In the genomic region with DNA sequence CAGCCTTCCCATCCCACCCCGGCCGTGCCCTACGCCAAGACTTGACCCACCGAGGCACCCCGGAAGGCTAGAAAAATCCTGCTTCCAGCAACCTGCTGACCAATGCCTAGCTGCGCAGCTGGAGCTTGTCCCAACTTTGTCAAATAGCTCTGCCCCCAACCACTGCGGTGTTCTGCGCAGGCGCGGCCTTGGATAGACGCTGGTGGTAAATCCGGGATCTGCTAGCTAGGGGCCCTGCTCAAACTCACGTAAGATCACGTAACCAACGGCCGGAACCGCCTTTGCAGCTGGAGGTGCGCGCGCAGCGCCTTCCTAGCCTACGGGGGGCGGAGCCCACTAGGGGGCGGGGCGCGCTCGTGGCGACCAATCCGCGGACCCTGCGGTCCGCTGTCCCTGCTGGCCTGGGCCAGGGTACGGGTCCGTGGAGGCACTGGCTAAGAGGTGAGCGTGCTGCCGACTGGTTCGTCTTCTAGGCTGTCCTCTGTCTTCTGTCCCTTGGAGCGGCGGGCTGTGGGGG, we compare ENCODE assay signal across 8 mouse cellular contexts. TPM values are rescaled to one million over a fixed set of nuclear protein-coding genes. Genes with fewer than 3 reads are reported as not detected.
DNase-seq lines count a peak whose midpoint lies in the region; ATAC-seq and TF ChIP-seq lines count a peak whose summit lies in the region.

A gene (plus strand): TSS at position 249 of the 517 bp plus-strand sequence.

- peaks cover 36% of the 10 kb centered on the region for H3K4me1 ChIP-seq in bone marrow macrophage, adult 2 months (ENCODE audit: control insufficient read depth, insufficient read depth, low read length)
- peaks cover 8% of the 10 kb centered on the region for H3K4me1 ChIP-seq in embryonic fibroblast, embryonic 13.5 days (ENCODE audit: control insufficient read depth, insufficient read depth, low read length)
- peaks cover 30% of the 10 kb centered on the region for H3K4me1 ChIP-seq in kidney, embryonic 14.5 days (ENCODE audit: control insufficient read depth, insufficient read depth, low read length)
- H3K4me1 ChIP-seq in limb, embryonic 15.5 days: peaks cover 35% of the 10 kb centered on the region

- H3K27me3 ChIP-seq in kidney, embryonic 14.5 days (ENCODE audit: control insufficient read depth, insufficient read depth, low read length): no peaks in the 10 kb centered on the region
- H3K27me3 ChIP-seq in limb, embryonic 15.5 days: no peaks in the 10 kb centered on the region

- H3K36me3 ChIP-seq in kidney, embryonic 14.5 days (ENCODE audit: control insufficient read depth, insufficient read depth, low read length): peaks cover 28% of the 10 kb centered on the region
- peaks cover 35% of the 10 kb centered on the region for H3K36me3 ChIP-seq in limb, embryonic 15.5 days

- peak within 1 kb of the TSS; percentile 79 for H3K9ac ChIP-seq in kidney, embryonic 14.5 days (ENCODE audit: low read depth, low read length)
- H3K9ac ChIP-seq in limb, embryonic 15.5 days: peak within 1 kb of the TSS; percentile 78

- peak; percentile 95 for ATAC-seq in kidney, embryonic 14.5 days (ENCODE audit: low FRiP score, low TSS enrichment)
- peak; percentile 94 for ATAC-seq in limb, embryonic 15.5 days (ENCODE audit: insufficient number of reproducible peaks, low FRiP score, low TSS enrichment, low read depth)

- no peak for TF ChIP-seq POLR2A in bone marrow macrophage, adult 2 months (IDR thresholded peaks at IDR 0.05; ENCODE audit: borderline replicate concordance, low read depth, low read length)
- peak; percentile 94 for TF ChIP-seq POLR2A in embryonic fibroblast, embryonic 13.5 days (IDR thresholded peaks at IDR 0.05; ENCODE audit: low read depth, low read length)

- peak; percentile 97 for DNase-seq in A20 (ENCODE audit: low read depth, low spot score)
- DNase-seq in heart, adult 9 months (ENCODE audit: low spot score in 2 of 2): peak; percentile 99 to 100
- peak; percentile 89 to 95 for DNase-seq in monocyte, adult 2 months (ENCODE audit: low read depth in 1 of 2, low spot score in 2 of 2)
- peak; percentile 97 to 98 for DNase-seq in spleen, postnatal 36 days (ENCODE audit: low spot score in 2 of 2)

- peak within 1 kb of the TSS; percentile 63 for H3K4me2 ChIP-seq in kidney, embryonic 14.5 days (replicated peaks; ENCODE audit: low read depth, low read length)
- peak within 1 kb of the TSS; percentile 84 for H3K4me2 ChIP-seq in limb, embryonic 15.5 days

- H3K4me3 ChIP-seq in bone marrow macrophage, adult 2 months (ENCODE audit: insufficient read depth, low read length): peak within 1 kb of the TSS; percentile 84
- H3K4me3 ChIP-seq in embryonic fibroblast, embryonic 13.5 days (ENCODE audit: insufficient read depth, low read length): peak within 1 kb of the TSS; percentile 80
- peak within 1 kb of the TSS; percentile 73 for H3K4me3 ChIP-seq in kidney, embryonic 14.5 days (ENCODE audit: low read length)
- peak within 1 kb of the TSS; percentile 76 for H3K4me3 ChIP-seq in limb, embryonic 15.5 days

- peak within 1 kb of the TSS; percentile 80 for H3K27ac ChIP-seq in bone marrow macrophage, adult 2 months (ENCODE audit: insufficient read depth, low read depth, low read length)
- peak within 1 kb of the TSS; percentile 63 for H3K27ac ChIP-seq in embryonic fibroblast, embryonic 13.5 days (ENCODE audit: insufficient read depth, low read length)
- H3K27ac ChIP-seq in kidney, embryonic 14.5 days (ENCODE audit: low read depth, low read length): peak within 1 kb of the TSS; percentile 90
- peak within 1 kb of the TSS; percentile 91 for H3K27ac ChIP-seq in limb, embryonic 15.5 days

- H3K9me3 ChIP-seq in kidney, embryonic 14.5 days (ENCODE audit: control insufficient read depth, low read length): no peaks in the 10 kb centered on the region
- H3K9me3 ChIP-seq in limb, embryonic 15.5 days: no peaks in the 10 kb centered on the region

- under 1% methylated on average over 36 of the region's 39 CpGs for WGBS in kidney, embryonic 14.5 days
- under 1% methylated on average over 39 of the region's 39 CpGs for WGBS in limb, embryonic 15.5 days

- TF ChIP-seq CTCF in bone marrow macrophage, adult 2 months (IDR thresholded peaks at IDR 0.05; ENCODE audit: low read depth, low read length): no peak
- TF ChIP-seq CTCF in embryonic fibroblast, embryonic 13.5 days (IDR thresholded peaks at IDR 0.05; ENCODE audit: borderline replicate concordance, insufficient read depth, low read length): no peak

RNA-seq across cellular contexts. Expression of the gene that starts here (rescaled TPM):
- polyA plus RNA-seq in bone marrow macrophage, adult 2 months (2012; ENCODE audit: insufficient read depth, insufficient read length, missing spikeins): 18.5 and 20.2 TPM in 2 replicates
- polyA plus RNA-seq in embryonic fibroblast, embryonic 13.5 days (2011; ENCODE audit: insufficient read length, low read depth, missing spikeins): 17.8 and 23.5 TPM in 2 replicates
- polyA plus RNA-seq in kidney, embryonic 14.5 days (2014; fragmentation: Nextera tagmentation; extraction: Ambion mirVana): 13.8 and 25.9 TPM in 2 replicates
- 20.1 and 20.7 TPM in 2 replicates for polyA plus RNA-seq in limb, embryonic 15.5 days (2015; fragmentation: Nextera tagmentation; extraction: Ambion mirVana)

Comparison
In these comparisons a context has a peak if more than half of its experiments do, and no peak if none do; other contexts are left out.
1. Peak in every context shown above with its lines: DNase-seq, ATAC-seq, H3K4me3 ChIP-seq and H3K27ac ChIP-seq.